Mouse (Mus musculus): Measurements from ENCODE around the gene Hlf. TPM values are rescaled to one million over a fixed set of nuclear protein-coding genes. Genes with fewer than 3 reads are reported as not detected.

The Hlf gene
- total RNA-seq (2021): 10 to 100 TPM; 87.7 to 88.2 TPM
- long read RNA-seq, experiment 1, full-length matches to known transcripts: 15 of 43 reads
- long read RNA-seq, experiment 1, partial matches to known transcripts: 0 of 43 reads
- long read RNA-seq, experiment 1, other reads (novel, unspliced or antisense): 28 of 43 reads
- long read RNA-seq, experiment 2, full-length matches to known transcripts: 28 of 68 reads
- long read RNA-seq, experiment 2, partial matches to known transcripts: 2 of 68 reads
- long read RNA-seq, experiment 2, other reads (novel, unspliced or antisense): 38 of 68 reads

GRCm38 (mm10) chr11:90390817-90391173 is at the start of gene Hlf:
Gene Hlf (minus strand): TSS chr11:90390895.
- Histone ChIP-seq H3K4me3 (peak within 1 kb of the TSS; percentile 86), H3K27ac (peak within 1 kb of the TSS; percentile 81)
- TF ChIP-seq CTCF (conservative IDR thresholded peaks at IDR 0.05): peak; percentile 30
- peak; percentile 93 to 96 for DNase-seq (ENCODE audit: low spot score in 2 of 2)

GRCm38 (mm10) chr11:90438768-90439167 is 48.1 kb upstream of the Hlf start:
- no peak for TF ChIP-seq CTCF (conservative IDR thresholded peaks at IDR 0.05)
- no peak overlapping the region for H3K27ac ChIP-seq
- DNase-seq (ENCODE audit: low spot score in 2 of 2): no peak
- H3K4me3 ChIP-seq: no peak overlapping the region

GRCm38 (mm10) chr11:90425207-90425525 is 34.5 kb upstream of the Hlf start:
- Histone ChIP-seq H3K4me3 (no peak overlapping the region), H3K27ac (no peak overlapping the region)
- no peak for TF ChIP-seq CTCF (conservative IDR thresholded peaks at IDR 0.05)
- DNase-seq (ENCODE audit: low spot score in 2 of 2): no peak

GRCm38 (mm10) chr11:90424334-90425206 is 33.9 kb upstream of the Hlf start:
- no peak overlapping the region for H3K27ac ChIP-seq
- TF ChIP-seq CTCF (conservative IDR thresholded peaks at IDR 0.05): no peak
- no peak for DNase-seq (ENCODE audit: low spot score in 2 of 2)
- H3K4me3 ChIP-seq: no peak overlapping the region

GRCm38 (mm10) chr11:90423896-90424295 is 33.2 kb upstream of the Hlf start:
- no peak for DNase-seq (ENCODE audit: low spot score in 2 of 2)
- H3K27ac ChIP-seq: no peak overlapping the region
- no peak overlapping the region for H3K4me3 ChIP-seq
- TF ChIP-seq CTCF (conservative IDR thresholded peaks at IDR 0.05): no peak

- TF ChIP-seq CTCF (conservative IDR thresholded peaks at IDR 0.05): no peak
- DNase-seq (ENCODE audit: low spot score in 2 of 2): no peak
- Histone ChIP-seq H3K27ac (0 out of 2 replicates have a peak overlapping the region, but pooled peaks have one; percentile 11), H3K4me3 (no peak overlapping the region)
Observed at GRCm38 (mm10) chr11:90419706-90420105, 29.0 kb upstream of the Hlf start.

- peak; percentile 98 to 99 for DNase-seq (ENCODE audit: low spot score in 2 of 2)
- H3K27ac ChIP-seq: peak overlapping the region; percentile 94
- no peak for TF ChIP-seq CTCF (conservative IDR thresholded peaks at IDR 0.05)
- peak overlapping the region; percentile 60 for H3K4me3 ChIP-seq
Observed at GRCm38 (mm10) chr11:90417921-90418320, 27.2 kb upstream of the Hlf start.

GRCm38 (mm10) chr11:90417011-90417410 is 26.3 kb upstream of the Hlf start:
- peak overlapping the region; percentile 90 for H3K27ac ChIP-seq
- peak; percentile 24 to 64 for DNase-seq (ENCODE audit: low spot score in 2 of 2)
- H3K4me3 ChIP-seq: no peak overlapping the region
- TF ChIP-seq CTCF (conservative IDR thresholded peaks at IDR 0.05): no peak

GRCm38 (mm10) chr11:90398850-90399249 is 8.2 kb upstream of the Hlf start:
- no peak for DNase-seq (ENCODE audit: low spot score in 2 of 2)
- Histone ChIP-seq H3K27ac (no peak overlapping the region), H3K4me3 (no peak overlapping the region)
- TF ChIP-seq CTCF (conservative IDR thresholded peaks at IDR 0.05): no peak

- Histone ChIP-seq H3K27ac (peak overlapping the region; percentile 66; the same call in 1 of the 2 replicates), H3K4me3 (peak overlapping the region; percentile 86)
- no peak for TF ChIP-seq CTCF (conservative IDR thresholded peaks at IDR 0.05)
- no peak for DNase-seq (ENCODE audit: low spot score in 2 of 2)
Observed at GRCm38 (mm10) chr11:90391271-90392185, 833 bp upstream of the Hlf start.

- no peak for TF ChIP-seq CTCF (conservative IDR thresholded peaks at IDR 0.05)
- no peak for DNase-seq (ENCODE audit: low spot score in 2 of 2)
- Histone ChIP-seq H3K27ac (peak overlapping the region; percentile 81), H3K4me3 (peak overlapping the region; percentile 86)
Observed at GRCm38 (mm10) chr11:90389902-90390816, 536 bp downstream of the Hlf start.
